7 mouse cellular contexts compared by ENCODE assay signal in the genomic region with DNA sequence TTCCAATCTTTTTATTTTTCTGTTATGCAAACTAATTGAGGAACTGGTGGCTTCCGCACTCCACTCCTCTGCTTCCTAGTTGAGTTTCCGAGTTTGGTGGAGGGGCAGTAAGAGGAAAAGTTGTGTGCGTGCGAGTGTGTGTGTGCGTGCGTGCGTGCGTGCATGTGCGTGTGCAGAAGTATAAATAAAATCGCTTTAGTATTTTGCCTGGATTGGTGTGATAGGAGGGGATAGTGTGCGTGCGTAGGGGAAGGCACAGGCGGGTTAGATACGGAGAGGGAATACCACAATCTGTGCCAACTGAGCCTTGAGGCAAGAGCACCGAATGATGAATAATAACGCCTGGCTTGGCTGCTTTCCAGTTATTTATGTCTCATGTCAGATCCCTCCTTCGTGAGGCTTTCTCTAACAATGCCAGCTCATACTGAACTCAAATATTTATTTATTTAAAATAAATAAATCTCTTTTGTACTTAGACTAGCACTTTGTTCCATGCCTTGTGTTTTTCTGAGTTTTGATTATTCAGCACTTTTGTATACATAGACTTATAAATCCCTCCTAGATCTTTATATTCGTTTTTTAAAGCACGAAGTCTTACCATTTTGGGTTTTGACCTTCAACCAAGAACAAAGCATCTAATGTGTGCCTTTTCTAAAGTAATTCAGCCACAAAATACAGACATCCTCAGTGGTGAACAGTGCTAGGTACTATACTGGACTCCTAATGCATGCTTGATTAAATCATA. TPM values are rescaled to one million over a fixed set of nuclear protein-coding genes. Genes with fewer than 3 reads are reported as not detected.
DNase-seq lines count a peak whose midpoint lies in the region; ATAC-seq and TF ChIP-seq lines count a peak whose summit lies in the region.

No protein-coding gene starts in this region.

- no peaks in the 10 kb centered on the region for H3K27me3 ChIP-seq in thymus, adult 2 months (ENCODE audit: control insufficient read depth, insufficient read depth, low read length)
- no peaks in the 10 kb centered on the region for H3K27me3 ChIP-seq in embryonic facial prominence, embryonic 15.5 days
- H3K27me3 ChIP-seq in hindbrain, embryonic 16.5 days (replicated peaks; ENCODE audit: control insufficient read depth, insufficient read depth, low read length), result no peaks in the 10 kb centered on the region
- no peaks in the 10 kb centered on the region for H3K27me3 ChIP-seq in liver, embryonic 16.5 days (ENCODE audit: control insufficient read depth, insufficient read depth, low read depth, low read length)

- peak overlapping the region; percentile 67 for H3K4me2 ChIP-seq in embryonic facial prominence, embryonic 15.5 days (replicated peaks)
- H3K4me2 ChIP-seq in hindbrain, embryonic 16.5 days (ENCODE audit: low read length), result peak overlapping the region; percentile 79
- H3K4me2 ChIP-seq in liver, embryonic 16.5 days (ENCODE audit: low read depth, low read length), result peak overlapping the region; percentile 92

- no peaks in the 10 kb centered on the region for H3K36me3 ChIP-seq in thymus, adult 2 months (ENCODE audit: control insufficient read depth, insufficient read depth, low read length)
- H3K36me3 ChIP-seq in embryonic facial prominence, embryonic 15.5 days, result peaks cover 2% of the 10 kb centered on the region; the same call in 1 of the 2 replicates
- no peaks in the 10 kb centered on the region for H3K36me3 ChIP-seq in hindbrain, embryonic 16.5 days (ENCODE audit: control insufficient read depth, insufficient read depth, low read length)
- no peaks in the 10 kb centered on the region for H3K36me3 ChIP-seq in liver, embryonic 16.5 days (ENCODE audit: control insufficient read depth, insufficient read depth)

- WGBS in thymus, adult 2 months, result 4% methylated on average over 19 of the region's 19 CpGs
- WGBS in embryonic facial prominence, embryonic 15.5 days, result 2% methylated on average over 19 of the region's 19 CpGs
- WGBS in hindbrain, embryonic 16.5 days, result 1% methylated on average over 19 of the region's 19 CpGs
- 3% methylated on average over 19 of the region's 19 CpGs for WGBS in liver, embryonic 16.5 days (ENCODE audit: insufficient replicate concordance)

- no peak for TF ChIP-seq POLR2A in thymus, adult 2 months (IDR thresholded peaks at IDR 0.05; ENCODE audit: control insufficient read depth, extremely low read depth, insufficient read depth, low read length, poor library complexity)

- H3K4me1 ChIP-seq in thymus, adult 2 months (replicated peaks; ENCODE audit: control insufficient read depth, insufficient read depth, low read length), result no peaks in the 10 kb centered on the region
- 0 out of 2 replicates have a peak, but pooled peaks cover 2% of the 10 kb centered on the region for H3K4me1 ChIP-seq in embryonic facial prominence, embryonic 15.5 days
- peaks cover 6% of the 10 kb centered on the region; the same call in 1 of the 2 replicates for H3K4me1 ChIP-seq in hindbrain, embryonic 16.5 days (ENCODE audit: control insufficient read depth, insufficient read depth, low read depth, low read length)
- H3K4me1 ChIP-seq in liver, embryonic 16.5 days (ENCODE audit: control insufficient read depth, low read depth, low read length), result no peaks in the 10 kb centered on the region

- no peak for DNase-seq in thymus, adult 2 months
- no peak for DNase-seq in thymus, adult 18-20 months
- DNase-seq in adrenal gland, postnatal 14 days, result peak; percentile 79
- peak; percentile 33 for DNase-seq in retina, postnatal 7 days (ENCODE audit: low read depth, low spot score)

- no peak for TF ChIP-seq CTCF in thymus, adult 2 months (IDR thresholded peaks at IDR 0.05; ENCODE audit: borderline replicate concordance, control insufficient read depth, extremely low read depth, insufficient read depth, low read length, poor library complexity)

- peak overlapping the region; percentile 90 for H3K9ac ChIP-seq in embryonic facial prominence, embryonic 15.5 days
- H3K9ac ChIP-seq in hindbrain, embryonic 16.5 days (ENCODE audit: low read depth, low read length), result peak overlapping the region; percentile 95
- H3K9ac ChIP-seq in liver, embryonic 16.5 days (ENCODE audit: low read depth, low read length), result peak overlapping the region; percentile 73

- H3K9me3 ChIP-seq in embryonic facial prominence, embryonic 15.5 days (replicated peaks), result no peaks in the 10 kb centered on the region
- H3K9me3 ChIP-seq in hindbrain, embryonic 16.5 days (ENCODE audit: control insufficient read depth, low read length), result no peaks in the 10 kb centered on the region
- no peaks in the 10 kb centered on the region for H3K9me3 ChIP-seq in liver, embryonic 16.5 days (replicated peaks; ENCODE audit: control insufficient read depth, low read length)

- H3K27ac ChIP-seq in thymus, adult 2 months (ENCODE audit: control insufficient read depth, insufficient read depth, low read length), result no peak overlapping the region
- peak overlapping the region; percentile 99 for H3K27ac ChIP-seq in embryonic facial prominence, embryonic 15.5 days (replicated peaks)
- peak overlapping the region; percentile 99 for H3K27ac ChIP-seq in hindbrain, embryonic 16.5 days (ENCODE audit: low read depth, low read length)
- H3K27ac ChIP-seq in liver, embryonic 16.5 days (ENCODE audit: low read length), result no peak overlapping the region; the same call in 1 of the 2 replicates

- H3K4me3 ChIP-seq in thymus, adult 2 months (ENCODE audit: control insufficient read depth, insufficient read depth, low read length), result peak overlapping the region; percentile 75
- peak overlapping the region; percentile 95 for H3K4me3 ChIP-seq in embryonic facial prominence, embryonic 15.5 days (replicated peaks)
- H3K4me3 ChIP-seq in hindbrain, embryonic 16.5 days (ENCODE audit: low read length), result peak overlapping the region; percentile 96
- peak overlapping the region; percentile 73 for H3K4me3 ChIP-seq in liver, embryonic 16.5 days (ENCODE audit: low read depth, low read length)

- no peak for ATAC-seq in embryonic facial prominence, embryonic 15.5 days (ENCODE audit: insufficient number of reproducible peaks, low FRiP score, low TSS enrichment, low read depth)
- peak; percentile 9; the same call in 1 of the 2 replicates for ATAC-seq in hindbrain, embryonic 16.5 days
- ATAC-seq in liver, embryonic 16.5 days (ENCODE audit: low read depth), result no peak

RNA-seq across cellular contexts. Expression of gene Tiparp, which starts 1.4 kb away (rescaled TPM):
- 6.3 and 6.6 TPM in 2 replicates for polyA plus RNA-seq in thymus, adult 2 months (2012; rRNA removed)
- 21.6 and 26.4 TPM in 2 replicates for total RNA-seq in adrenal gland, postnatal 14 days (2021)
- 38.8 and 43.7 TPM in 2 replicates for polyA plus RNA-seq in embryonic facial prominence, embryonic 15.5 days (2015; fragmentation: Nextera tagmentation; extraction: Ambion mirVana)
- polyA plus RNA-seq in hindbrain, embryonic 16.5 days (2015; fragmentation: Nextera tagmentation; extraction: Ambion mirVana), result 31.8 and 34.8 TPM in 2 replicates
- polyA plus RNA-seq in liver, embryonic 16.5 days (2015; fragmentation: Nextera tagmentation; extraction: Ambion mirVana), result 6.5 TPM in 2 replicates

Comparison
In these comparisons a context has a peak if more than half of its experiments do, and no peak if none do; other contexts are left out.
1. DNase-seq: peak in adrenal gland, postnatal 14 days (single experiment) and retina, postnatal 7 days (single experiment); none in thymus, adult 2 months (single experiment) and thymus, adult 18-20 months (0 of 2).
2. H3K27ac ChIP-seq: peak in embryonic facial prominence, embryonic 15.5 days (single experiment) and hindbrain, embryonic 16.5 days (single experiment); none in thymus, adult 2 months (single experiment) and liver, embryonic 16.5 days (single experiment).
3. Peak in every context shown above with its lines, with median percentiles within 50 percentile points of each other: H3K4me3 ChIP-seq, H3K4me2 ChIP-seq and H3K9ac ChIP-seq.